Mouse (Mus musculus): ENCODE data around the gene Znhit2. TPM values are rescaled to one million over a fixed set of nuclear protein-coding genes. Genes with fewer than 3 reads are reported as not detected.
A peak's percentile ranks its signal among the peaks of the same experiment; 100 is the strongest.

The Znhit2 gene
- total and polyA plus RNA-seq, 3 experiments: 11.0 to 60.6 (median 16.3) TPM

GRCm38 (mm10) chr19:6068951-6069350 lies 8.0 kb downstream of the Znhit2 start:
- no peak for ATAC-seq (ENCODE audit: extremely low read depth, insufficient number of reproducible peaks, low FRiP score, poor library complexity, severe bottlenecking)
- no peak overlapping the region for H3K4me3 ChIP-seq (ENCODE audit: low read depth, low read length)
- H3K4me1 ChIP-seq (ENCODE audit: insufficient read depth, low read depth, low read length): peaks cover 43% of the 10 kb centered on the region
- H3K36me3 ChIP-seq (replicated peaks): peaks cover 75% of the 10 kb centered on the region
- no peaks in the 10 kb centered on the region for H3K27me3 ChIP-seq (ENCODE audit: insufficient read depth, low read length)
- no peak for DNase-seq (ENCODE audit: low spot score)
- H3K9me3 ChIP-seq (replicated peaks): no peaks in the 10 kb centered on the region
- TF ChIP-seq POLR2AphosphoS5 (IDR thresholded peaks at IDR 0.05; ENCODE audit: insufficient replicate concordance, low read depth, low read length) (no peak), CTCF (IDR thresholded peaks at IDR 0.05; ENCODE audit: low read depth, low read length) (no peak), GATA1 (IDR thresholded peaks at IDR 0.05; ENCODE audit: borderline replicate concordance, low read length) (no peak), TAL1 (conservative IDR thresholded peaks at IDR 0.05; ENCODE audit: low read depth, low read length) (no peak), GATA2 (IDR thresholded peaks at IDR 0.05; ENCODE audit: borderline replicate concordance, low read depth, low read length) (no peak)

- no peak for DNase-seq (ENCODE audit: low spot score)
- no peak for TF ChIP-seq GATA2 (IDR thresholded peaks at IDR 0.05; ENCODE audit: borderline replicate concordance, low read depth, low read length)
- no peak for TF ChIP-seq GATA1 (IDR thresholded peaks at IDR 0.05; ENCODE audit: borderline replicate concordance, low read length)
- no peak for TF ChIP-seq TAL1 (conservative IDR thresholded peaks at IDR 0.05; ENCODE audit: low read depth, low read length)
- no peak for TF ChIP-seq CTCF (IDR thresholded peaks at IDR 0.05; ENCODE audit: low read depth, low read length)
- no peak for TF ChIP-seq POLR2AphosphoS5 (IDR thresholded peaks at IDR 0.05; ENCODE audit: insufficient replicate concordance, low read depth, low read length)
- peaks cover 80% of the 10 kb centered on the region for H3K36me3 ChIP-seq (replicated peaks)
- H3K27me3 ChIP-seq (ENCODE audit: insufficient read depth, low read length): no peaks in the 10 kb centered on the region
- H3K4me3 ChIP-seq (ENCODE audit: low read depth, low read length): no peak overlapping the region
- no peaks in the 10 kb centered on the region for H3K9me3 ChIP-seq (replicated peaks)
- no peak for ATAC-seq (ENCODE audit: extremely low read depth, insufficient number of reproducible peaks, low FRiP score, poor library complexity, severe bottlenecking)
- H3K4me1 ChIP-seq (ENCODE audit: insufficient read depth, low read depth, low read length): peaks cover 43% of the 10 kb centered on the region
Observed at GRCm38 (mm10) chr19:6069851-6070250, 8.9 kb downstream of the Znhit2 start.

GRCm38 (mm10) chr19:6070571-6071250 lies 9.7 kb downstream of the Znhit2 start:
- Histone ChIP-seq H3K27me3 (ENCODE audit: insufficient read depth, low read length) (no peaks in the 10 kb centered on the region), H3K9me3 (replicated peaks) (no peaks in the 10 kb centered on the region), H3K36me3 (replicated peaks) (peaks cover 82% of the 10 kb centered on the region), H3K4me3 (ENCODE audit: low read depth, low read length) (peak overlapping the region; percentile 3; the same call in 1 of the 2 replicates), H3K4me1 (ENCODE audit: insufficient read depth, low read depth, low read length) (peaks cover 46% of the 10 kb centered on the region)
- TF ChIP-seq TAL1 (conservative IDR thresholded peaks at IDR 0.05; ENCODE audit: low read depth, low read length) (no peak), GATA2 (IDR thresholded peaks at IDR 0.05; ENCODE audit: borderline replicate concordance, low read depth, low read length) (no peak), POLR2AphosphoS5 (IDR thresholded peaks at IDR 0.05; ENCODE audit: insufficient replicate concordance, low read depth, low read length) (no peak), GATA1 (IDR thresholded peaks at IDR 0.05; ENCODE audit: borderline replicate concordance, low read length) (no peak), CTCF (IDR thresholded peaks at IDR 0.05; ENCODE audit: low read depth, low read length) (no peak)
- no peak for DNase-seq (ENCODE audit: low spot score)
- ATAC-seq (ENCODE audit: extremely low read depth, insufficient number of reproducible peaks, low FRiP score, poor library complexity, severe bottlenecking): no peak

- no peak for ATAC-seq (ENCODE audit: extremely low read depth, insufficient number of reproducible peaks, low FRiP score, poor library complexity, severe bottlenecking)
Observed at GRCm38 (mm10) chr19:6071261-6071660, 10.3 kb downstream of the Znhit2 start.

GRCm38 (mm10) chr19:6073889-6074288 lies 12.9 kb downstream of the Znhit2 start:
- TF ChIP-seq TAL1 (conservative IDR thresholded peaks at IDR 0.05; ENCODE audit: low read depth, low read length) (no peak), GATA1 (IDR thresholded peaks at IDR 0.05; ENCODE audit: borderline replicate concordance, low read length) (no peak), GATA2 (IDR thresholded peaks at IDR 0.05; ENCODE audit: borderline replicate concordance, low read depth, low read length) (no peak), POLR2AphosphoS5 (IDR thresholded peaks at IDR 0.05; ENCODE audit: insufficient replicate concordance, low read depth, low read length) (no peak), CTCF (IDR thresholded peaks at IDR 0.05; ENCODE audit: low read depth, low read length) (no peak)
- no peak for ATAC-seq (ENCODE audit: extremely low read depth, insufficient number of reproducible peaks, low FRiP score, poor library complexity, severe bottlenecking)
- peaks cover 34% of the 10 kb centered on the region for H3K4me1 ChIP-seq (ENCODE audit: insufficient read depth, low read depth, low read length)
- no peak overlapping the region for H3K4me3 ChIP-seq (ENCODE audit: low read depth, low read length)
- DNase-seq (ENCODE audit: low spot score): no peak
- no peaks in the 10 kb centered on the region for H3K27me3 ChIP-seq (ENCODE audit: insufficient read depth, low read length)
- peaks cover 81% of the 10 kb centered on the region for H3K36me3 ChIP-seq (replicated peaks)
- no peaks in the 10 kb centered on the region for H3K9me3 ChIP-seq (replicated peaks)

More at GRCm38 (mm10) chr19:6071261-6071660, 10.3 kb downstream of the Znhit2 start:
- H3K4me1 ChIP-seq (ENCODE audit: insufficient read depth, low read depth, low read length): peaks cover 46% of the 10 kb centered on the region
- TF ChIP-seq TAL1 (conservative IDR thresholded peaks at IDR 0.05; ENCODE audit: low read depth, low read length) (no peak), CTCF (IDR thresholded peaks at IDR 0.05; ENCODE audit: low read depth, low read length) (no peak), POLR2AphosphoS5 (IDR thresholded peaks at IDR 0.05; ENCODE audit: insufficient replicate concordance, low read depth, low read length) (no peak), GATA1 (IDR thresholded peaks at IDR 0.05; ENCODE audit: borderline replicate concordance, low read length) (no peak), GATA2 (IDR thresholded peaks at IDR 0.05; ENCODE audit: borderline replicate concordance, low read depth, low read length) (no peak)
- H3K9me3 ChIP-seq (replicated peaks): no peaks in the 10 kb centered on the region
- peaks cover 83% of the 10 kb centered on the region for H3K36me3 ChIP-seq (replicated peaks)
- no peaks in the 10 kb centered on the region for H3K27me3 ChIP-seq (ENCODE audit: insufficient read depth, low read length)
- DNase-seq (ENCODE audit: low spot score): no peak
- peak overlapping the region; percentile 3; the same call in 1 of the 2 replicates for H3K4me3 ChIP-seq (ENCODE audit: low read depth, low read length)

GRCm38 (mm10) chr19:6076564-6077393 lies 15.8 kb downstream of the Znhit2 start, which contains the start of gene Vps51:
Gene Vps51 (minus strand): TSS chr19:6077231.
- DNase-seq (ENCODE audit: low spot score) (peak; percentile 89), ATAC-seq (ENCODE audit: extremely low read depth, insufficient number of reproducible peaks, low FRiP score, poor library complexity, severe bottlenecking) (peak; percentile 68)
- TF ChIP-seq CTCF (IDR thresholded peaks at IDR 0.05; ENCODE audit: low read depth, low read length): no peak
- no peak for TF ChIP-seq POLR2AphosphoS5 (IDR thresholded peaks at IDR 0.05; ENCODE audit: insufficient replicate concordance, low read depth, low read length)
- TF ChIP-seq TAL1 (conservative IDR thresholded peaks at IDR 0.05; ENCODE audit: low read depth, low read length): no peak
- TF ChIP-seq GATA1 (IDR thresholded peaks at IDR 0.05; ENCODE audit: borderline replicate concordance, low read length): no peak
- no peak for TF ChIP-seq GATA2 (IDR thresholded peaks at IDR 0.05; ENCODE audit: borderline replicate concordance, low read depth, low read length)
- Histone ChIP-seq H3K4me3 (ENCODE audit: low read depth, low read length) (peak within 1 kb of the TSS; percentile 84), H3K36me3 (replicated peaks) (peaks cover 80% of the 10 kb centered on the region), H3K27me3 (ENCODE audit: insufficient read depth, low read length) (no peaks in the 10 kb centered on the region), H3K4me1 (ENCODE audit: insufficient read depth, low read depth, low read length) (peaks cover 24% of the 10 kb centered on the region), H3K9me3 (replicated peaks) (no peaks in the 10 kb centered on the region)

Data from G1E (cell line).